In genomic region chr9:107917895-107918608, GRCm38 (mm10) we compare ENCODE assay signal across 12 mouse cellular contexts. TPM values are rescaled to one million over a fixed set of nuclear protein-coding genes. Genes with fewer than 3 reads are reported as not detected.
A peak's percentile ranks its signal among the peaks of the same experiment; 100 is the strongest.
DNase-seq lines count a peak whose midpoint lies in the region; ATAC-seq and TF ChIP-seq lines count a peak whose summit lies in the region.
"Had no signal": no experiment of that assay in that cellular context is flagged by ENCODE, and none has a peak within 500 bp of the region (broad histone marks: within the 10 kb centered on the region; RNA-seq: fewer than 3 reads in every experiment).

No protein-coding gene starts in this region.

- no peak for TF ChIP-seq CTCF in left cerebral cortex, adult 2 months (IDR thresholded peaks at IDR 0.05)
- no peak for TF ChIP-seq CTCF in midbrain, postnatal 0 days (IDR thresholded peaks at IDR 0.05)

- H3K27ac ChIP-seq in left cerebral cortex, adult 2 months, result no peak overlapping the region
- H3K27ac ChIP-seq in embryonic facial prominence, embryonic 14.5 days (replicated peaks; ENCODE audit: low read depth, low read length), result peak overlapping the region; percentile 44; the same call in 1 of the 2 replicates
- peak overlapping the region; percentile 62 for H3K27ac ChIP-seq in midbrain, postnatal 0 days (ENCODE audit: low read depth, low read length)
- H3K27ac ChIP-seq: liver, embryonic 14.5 days; neural tube, embryonic 15.5 days had no signal

- no peaks in the 10 kb centered on the region for H3K9me3 ChIP-seq in embryonic facial prominence, embryonic 14.5 days (ENCODE audit: control insufficient read depth, low read length)
- H3K9me3 ChIP-seq in midbrain, postnatal 0 days (ENCODE audit: low read length), result no peaks in the 10 kb centered on the region
- H3K9me3 ChIP-seq: neural tube, embryonic 15.5 days had no signal

- H3K4me3 ChIP-seq in left cerebral cortex, adult 2 months, result no peak overlapping the region
- no peak overlapping the region for H3K4me3 ChIP-seq in embryonic facial prominence, embryonic 14.5 days (ENCODE audit: low read depth, low read length)
- H3K4me3 ChIP-seq in midbrain, postnatal 0 days (ENCODE audit: low read depth, low read length), result no peak overlapping the region
- H3K4me3 ChIP-seq: neural tube, embryonic 15.5 days had no signal

- H3K36me3 ChIP-seq in embryonic facial prominence, embryonic 14.5 days (ENCODE audit: control insufficient read depth, insufficient read depth, low read length), result 0 out of 2 replicates have a peak, but pooled peaks cover 4% of the 10 kb centered on the region
- H3K36me3 ChIP-seq in midbrain, postnatal 0 days (ENCODE audit: insufficient read depth, low read length), result no peaks in the 10 kb centered on the region
- H3K36me3 ChIP-seq: neural tube, embryonic 15.5 days had no signal

- peak overlapping the region; percentile 8; the same call in 1 of the 2 replicates for H3K4me2 ChIP-seq in embryonic facial prominence, embryonic 14.5 days (ENCODE audit: low read depth, low read length)
- no peak overlapping the region for H3K4me2 ChIP-seq in midbrain, postnatal 0 days (ENCODE audit: low read depth, low read length, poor library complexity, severe bottlenecking)
- H3K4me2 ChIP-seq: neural tube, embryonic 15.5 days had no signal

- DNase-seq in cerebellum, postnatal 10 days, result peak; percentile 56 to 65
- DNase-seq in cerebellum, postnatal 4 days (ENCODE audit: low spot score in 2 of 2), result no peak
- peak; percentile 55 to 56 for DNase-seq in left cerebral cortex, postnatal 10 days (ENCODE audit: extremely low spot score in 1 of 2, low spot score in 2 of 2)
- DNase-seq in left cerebral cortex, adult 2 months (ENCODE audit: extremely low spot score in 1 of 2, low spot score in 2 of 2), result no peak
- DNase-seq in embryonic facial prominence, embryonic 14.5 days (ENCODE audit: low spot score), result peak; percentile 88
- peak; percentile 71 for DNase-seq in midbrain, postnatal 0 days (ENCODE audit: low spot score)
- no peak for DNase-seq in spleen, adult 12 weeks (ENCODE audit: low spot score)
- no peak for DNase-seq in frontal cortex, postnatal 10 days (ENCODE audit: low spot score in 2 of 2)
- DNase-seq: cerebellum, adult 8-10 months; gastrocnemius, postnatal 10 days had no signal

- H3K4me1 ChIP-seq in embryonic facial prominence, embryonic 14.5 days (ENCODE audit: control insufficient read depth, insufficient read depth, low read length), result peaks cover 13% of the 10 kb centered on the region
- H3K4me1 ChIP-seq in midbrain, postnatal 0 days (ENCODE audit: insufficient read depth, low read length), result peaks cover 14% of the 10 kb centered on the region; the same call in 1 of the 2 replicates

- intact Hi-C loops in left cerebral cortex, postnatal 10 days (cut with DNase I), result no loop called here
- intact Hi-C loops in left cerebral cortex, adult 2 months (cut with DNase I), result no loop called here

- no peak for ATAC-seq in embryonic facial prominence, embryonic 14.5 days (ENCODE audit: low read depth)
- ATAC-seq in midbrain, postnatal 0 days (ENCODE audit: low FRiP score), result peak; percentile 64; the same call in 1 of the 2 replicates

- H3K9ac ChIP-seq in embryonic facial prominence, embryonic 14.5 days (ENCODE audit: low read depth, low read length), result 0 out of 2 replicates have a peak overlapping the region, but pooled peaks have one; percentile 19
- no peak overlapping the region for H3K9ac ChIP-seq in midbrain, postnatal 0 days (replicated peaks; ENCODE audit: low read length, poor library complexity, severe bottlenecking)
- H3K9ac ChIP-seq: liver, embryonic 14.5 days; neural tube, embryonic 15.5 days had no signal

- 27% methylated on average over 13 of the region's 13 CpGs for WGBS in embryonic facial prominence, embryonic 14.5 days
- 19% methylated on average over 13 of the region's 13 CpGs for WGBS in midbrain, postnatal 0 days

- H3K27me3 ChIP-seq in embryonic facial prominence, embryonic 14.5 days (replicated peaks; ENCODE audit: control insufficient read depth, insufficient read depth, low read length), result no peaks in the 10 kb centered on the region
- no peaks in the 10 kb centered on the region for H3K27me3 ChIP-seq in midbrain, postnatal 0 days (ENCODE audit: insufficient read depth, low read length)
- H3K27me3 ChIP-seq: neural tube, embryonic 15.5 days had no signal

RNA-seq across cellular contexts. Expression of gene Actl11, which starts 10.2 kb away (rescaled TPM):
- not detected for total RNA-seq in left cerebral cortex, postnatal 10 days (2021)
- total RNA-seq in left cerebral cortex, adult 2 months (2021), result not detected
- not detected in 2 replicates for polyA plus RNA-seq in embryonic facial prominence, embryonic 14.5 days (2014; fragmentation: Nextera tagmentation; extraction: Ambion mirVana)
- 0.05 TPM in 1 of 2 replicates, not detected in the other for total RNA-seq in midbrain, postnatal 0 days (2014; rRNA removed)
- polyA plus RNA-seq in midbrain, postnatal 0 days (2015; fragmentation: Nextera tagmentation; extraction: Ambion mirVana), result not detected in 2 replicates
- total RNA-seq: gastrocnemius, postnatal 10 days had no signal
- polyA plus RNA-seq: liver, embryonic 14.5 days; neural tube, embryonic 15.5 days had no signal

RNA-seq across cellular contexts. Expression of gene Mst1r, which starts 11.4 kb away (rescaled TPM):
- total RNA-seq in left cerebral cortex, postnatal 10 days (2021), result 1 to 10 TPM; 1.8 to 2.4 TPM
- total RNA-seq in left cerebral cortex, adult 2 months (2021), result under 1 TPM; 0.68 to 0.91 TPM
- 2.8 and 3.1 TPM in 2 replicates for polyA plus RNA-seq in embryonic facial prominence, embryonic 14.5 days (2014; fragmentation: Nextera tagmentation; extraction: Ambion mirVana)
- 1.2 and 1.8 TPM in 2 replicates for total RNA-seq in midbrain, postnatal 0 days (2014; rRNA removed)
- 1.1 and 1.2 TPM in 2 replicates for polyA plus RNA-seq in midbrain, postnatal 0 days (2015; fragmentation: Nextera tagmentation; extraction: Ambion mirVana)

RNA-seq across cellular contexts. Expression of gene Camkv, which starts 17.4 kb away (rescaled TPM):
- total RNA-seq in left cerebral cortex, postnatal 10 days (2021), result 100 to 1,000 TPM; 434 to 435 TPM
- total RNA-seq in left cerebral cortex, adult 2 months (2021), result 100 to 1,000 TPM; 330 to 356 TPM
- polyA plus RNA-seq in embryonic facial prominence, embryonic 14.5 days (2014; fragmentation: Nextera tagmentation; extraction: Ambion mirVana), result 2.2 and 2.6 TPM in 2 replicates
- total RNA-seq in midbrain, postnatal 0 days (2014; rRNA removed), result 133 and 153 TPM in 2 replicates
- polyA plus RNA-seq in midbrain, postnatal 0 days (2015; fragmentation: Nextera tagmentation; extraction: Ambion mirVana), result 136 and 149 TPM in 2 replicates

RNA-seq across cellular contexts. Expression of gene Mon1a, which starts 30.1 kb away (rescaled TPM):
- 10 to 100 TPM; 14.0 to 15.0 TPM for total RNA-seq in left cerebral cortex, postnatal 10 days (2021)
- total RNA-seq in left cerebral cortex, adult 2 months (2021), result 10 to 100 TPM; 24.3 to 26.7 TPM
- polyA plus RNA-seq in embryonic facial prominence, embryonic 14.5 days (2014; fragmentation: Nextera tagmentation; extraction: Ambion mirVana), result 11.4 and 11.8 TPM in 2 replicates
- 23.9 and 24.9 TPM in 2 replicates for total RNA-seq in midbrain, postnatal 0 days (2014; rRNA removed)
- 16.7 and 18.1 TPM in 2 replicates for polyA plus RNA-seq in midbrain, postnatal 0 days (2015; fragmentation: Nextera tagmentation; extraction: Ambion mirVana)

RNA-seq across cellular contexts. Expression of gene Traip, which starts 31.9 kb away (rescaled TPM):
- total RNA-seq in left cerebral cortex, postnatal 10 days (2021), result 10 to 100 TPM; 16.4 to 17.7 TPM
- total RNA-seq in left cerebral cortex, adult 2 months (2021), result 10 to 100 TPM in 1 of 2 experiments, 1 to 10 TPM in 1; 9.5 to 10.9 TPM
- 15.5 and 23.4 TPM in 2 replicates for polyA plus RNA-seq in embryonic facial prominence, embryonic 14.5 days (2014; fragmentation: Nextera tagmentation; extraction: Ambion mirVana)
- 9.0 and 11.4 TPM in 2 replicates for total RNA-seq in midbrain, postnatal 0 days (2014; rRNA removed)
- polyA plus RNA-seq in midbrain, postnatal 0 days (2015; fragmentation: Nextera tagmentation; extraction: Ambion mirVana), result 11.6 and 12.0 TPM in 2 replicates

Comparison
In these comparisons a context has a peak if more than half of its experiments do, and no peak if none do; other contexts are left out.
1. DNase-seq: peak in cerebellum, postnatal 10 days (2 of 2), left cerebral cortex, postnatal 10 days (2 of 2), embryonic facial prominence, embryonic 14.5 days (single experiment) and midbrain, postnatal 0 days (single experiment); none in cerebellum, postnatal 4 days (0 of 2), left cerebral cortex, adult 2 months (0 of 2), spleen, adult 12 weeks (single experiment) and frontal cortex, postnatal 10 days (0 of 2).